Comparison of ENCODE assay signal across 15 mouse cellular contexts in the genomic region with DNA sequence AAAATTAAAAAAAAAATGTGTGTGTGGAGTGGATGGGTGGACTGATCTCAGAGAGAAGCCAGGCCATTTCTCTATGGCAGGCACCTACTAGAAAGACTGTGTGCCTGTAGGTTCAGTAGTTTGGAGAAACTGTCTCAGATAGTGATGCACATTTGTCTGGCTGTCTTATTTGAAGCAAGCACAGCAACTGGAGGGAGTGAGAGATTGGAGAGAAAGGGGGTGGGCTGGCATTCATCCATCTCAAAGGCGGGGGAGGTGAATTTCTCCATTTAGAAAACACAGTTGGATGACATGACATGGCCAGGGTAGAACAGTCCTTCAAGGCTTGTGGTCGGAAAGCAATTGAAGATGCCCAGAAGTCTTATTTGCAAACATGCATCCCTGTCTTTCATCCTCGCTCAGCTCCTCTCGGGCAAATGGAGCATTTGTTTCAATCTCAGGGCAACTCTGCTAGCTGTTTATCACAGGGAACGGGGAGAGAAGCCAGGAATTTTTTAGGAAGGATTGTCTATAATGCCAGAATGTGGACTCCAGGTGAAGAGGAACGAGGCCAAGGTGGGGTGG.
A peak's percentile ranks its signal among the peaks of the same experiment; 100 is the strongest.
DNase-seq lines count a peak whose midpoint lies in the region; ATAC-seq and TF ChIP-seq lines count a peak whose summit lies in the region.
"Had no signal": no experiment of that assay in that cellular context is flagged by ENCODE, and none has a peak within 500 bp of the region (broad histone marks: within the 10 kb centered on the region; RNA-seq: fewer than 3 reads in every experiment).

No protein-coding gene starts in this region.

- no peak for ATAC-seq in hindbrain, postnatal 0 days
- no peak for ATAC-seq in hindbrain, embryonic 14.5 days (ENCODE audit: low FRiP score)
- no peak for ATAC-seq in kidney, embryonic 15.5 days (replicated peaks; ENCODE audit: low FRiP score)
- ATAC-seq: intestine, embryonic 15.5 days; liver, embryonic 12.5 days had no signal

- H3K27me3 ChIP-seq in hindbrain, postnatal 0 days (ENCODE audit: insufficient read depth, low read length): no peaks in the 10 kb centered on the region
- H3K27me3 ChIP-seq in hindbrain, embryonic 14.5 days (ENCODE audit: control insufficient read depth, insufficient read depth, low read length): no peaks in the 10 kb centered on the region
- H3K27me3 ChIP-seq in kidney, embryonic 15.5 days: no peaks in the 10 kb centered on the region
- H3K27me3 ChIP-seq: intestine, embryonic 15.5 days; liver, embryonic 12.5 days; neural tube, embryonic 12.5 days had no signal

- no peak overlapping the region for H3K9ac ChIP-seq in hindbrain, postnatal 0 days (replicated peaks; ENCODE audit: low read length)
- H3K9ac ChIP-seq in hindbrain, embryonic 14.5 days: no peak overlapping the region
- H3K9ac ChIP-seq in kidney, embryonic 15.5 days: no peak overlapping the region
- H3K9ac ChIP-seq: intestine, embryonic 15.5 days; liver, embryonic 12.5 days; neural tube, embryonic 12.5 days had no signal

- H3K36me3 ChIP-seq in hindbrain, postnatal 0 days (ENCODE audit: insufficient read depth, low read length): no peaks in the 10 kb centered on the region
- no peaks in the 10 kb centered on the region for H3K36me3 ChIP-seq in hindbrain, embryonic 14.5 days (replicated peaks; ENCODE audit: control insufficient read depth, insufficient read depth)
- no peaks in the 10 kb centered on the region for H3K36me3 ChIP-seq in kidney, embryonic 15.5 days
- H3K36me3 ChIP-seq: intestine, embryonic 15.5 days; liver, embryonic 12.5 days; neural tube, embryonic 12.5 days had no signal

- no peak overlapping the region for H3K4me2 ChIP-seq in hindbrain, postnatal 0 days (ENCODE audit: low read depth, low read length)
- no peak overlapping the region for H3K4me2 ChIP-seq in hindbrain, embryonic 14.5 days (replicated peaks)
- H3K4me2 ChIP-seq in kidney, embryonic 15.5 days: no peak overlapping the region
- H3K4me2 ChIP-seq: intestine, embryonic 15.5 days; liver, embryonic 12.5 days; neural tube, embryonic 12.5 days had no signal

- WGBS in hindbrain, postnatal 0 days: 44% methylated on average over 6 of the region's 6 CpGs
- WGBS in hindbrain, embryonic 14.5 days: 61% methylated on average over 6 of the region's 6 CpGs
- WGBS in kidney, embryonic 15.5 days: 73% methylated on average over 6 of the region's 6 CpGs

- peak; percentile 28 for DNase-seq in hindbrain, postnatal 0 days (ENCODE audit: low spot score)
- no peak for DNase-seq in hindbrain, embryonic 14.5 days (ENCODE audit: low spot score)
- DNase-seq in cerebellum, adult 9-11 months: peak; percentile 36
- peak; percentile 19 to 37 for DNase-seq in layer of hippocampus, adult 8-10 months (ENCODE audit: low spot score in 2 of 2)
- peak; percentile 49 for DNase-seq in right cerebral cortex, adult 18-20 months
- DNase-seq in thymus, postnatal 25 days: no peak
- no peak for DNase-seq in lung, postnatal 25 days (ENCODE audit: low spot score)
- DNase-seq: heart, adult 11 months; heart, postnatal 10 days; lung, postnatal 10 days; midbrain, embryonic 14.5 days had no signal

- H3K9me3 ChIP-seq in hindbrain, postnatal 0 days (ENCODE audit: low read length): no peaks in the 10 kb centered on the region
- no peaks in the 10 kb centered on the region for H3K9me3 ChIP-seq in hindbrain, embryonic 14.5 days (ENCODE audit: control insufficient read depth, low read length)
- H3K9me3 ChIP-seq in kidney, embryonic 15.5 days (replicated peaks): no peaks in the 10 kb centered on the region
- H3K9me3 ChIP-seq: intestine, embryonic 15.5 days; liver, embryonic 12.5 days; neural tube, embryonic 12.5 days had no signal

- H3K27ac ChIP-seq in hindbrain, postnatal 0 days: no peak overlapping the region
- H3K27ac ChIP-seq in hindbrain, embryonic 14.5 days: no peak overlapping the region
- no peak overlapping the region for H3K27ac ChIP-seq in kidney, embryonic 15.5 days
- H3K27ac ChIP-seq: intestine, embryonic 15.5 days; liver, embryonic 12.5 days; neural tube, embryonic 12.5 days had no signal

- TF ChIP-seq CTCF in hindbrain, postnatal 0 days (IDR thresholded peaks at IDR 0.05; ENCODE audit: low read depth): no peak

- H3K4me1 ChIP-seq in hindbrain, postnatal 0 days (ENCODE audit: insufficient read depth, low read length): 0 out of 2 replicates have a peak, but pooled peaks cover 2% of the 10 kb centered on the region
- H3K4me1 ChIP-seq in hindbrain, embryonic 14.5 days (replicated peaks; ENCODE audit: control insufficient read depth, insufficient read depth, low read length): no peaks in the 10 kb centered on the region; the same call in 1 of the 2 replicates
- 0 out of 2 replicates have a peak, but pooled peaks cover 4% of the 10 kb centered on the region for H3K4me1 ChIP-seq in kidney, embryonic 15.5 days
- H3K4me1 ChIP-seq: intestine, embryonic 15.5 days; liver, embryonic 12.5 days; neural tube, embryonic 12.5 days had no signal

- H3K4me3 ChIP-seq in hindbrain, postnatal 0 days (ENCODE audit: low read length): no peak overlapping the region
- no peak overlapping the region for H3K4me3 ChIP-seq in hindbrain, embryonic 14.5 days (replicated peaks; ENCODE audit: low read length)
- no peak overlapping the region for H3K4me3 ChIP-seq in kidney, embryonic 15.5 days (replicated peaks)
- H3K4me3 ChIP-seq: intestine, embryonic 15.5 days; liver, embryonic 12.5 days; neural tube, embryonic 12.5 days had no signal

Comparison
In these comparisons a context has a peak if more than half of its experiments do, and no peak if none do; other contexts are left out.
1. DNase-seq: peak in hindbrain, postnatal 0 days (single experiment), cerebellum, adult 9-11 months (single experiment), layer of hippocampus, adult 8-10 months (2 of 2) and right cerebral cortex, adult 18-20 months (single experiment); none in hindbrain, embryonic 14.5 days (single experiment), thymus, postnatal 25 days (single experiment) and lung, postnatal 25 days (single experiment).